Comparison of ENCODE assay signal across 8 mouse cellular contexts in genomic region chr2:170511073-170511891, GRCm38 (mm10). TPM values are rescaled to one million over a fixed set of nuclear protein-coding genes. Genes with fewer than 3 reads are reported as not detected.
DNase-seq lines count a peak whose midpoint lies in the region; ATAC-seq and TF ChIP-seq lines count a peak whose summit lies in the region.

No protein-coding gene starts in this region.

- H3K27me3 ChIP-seq in embryonic facial prominence, embryonic 13.5 days: no peaks in the 10 kb centered on the region
- H3K27me3 ChIP-seq in limb, embryonic 14.5 days (ENCODE audit: control insufficient read depth, insufficient read depth, low read length): no peaks in the 10 kb centered on the region
- no peaks in the 10 kb centered on the region for H3K27me3 ChIP-seq in midbrain, postnatal 0 days (ENCODE audit: insufficient read depth, low read length)

- H3K4me3 ChIP-seq in embryonic facial prominence, embryonic 13.5 days: peak overlapping the region; percentile 96
- H3K4me3 ChIP-seq in limb, embryonic 14.5 days (replicated peaks; ENCODE audit: low read length): peak overlapping the region; percentile 96
- H3K4me3 ChIP-seq in midbrain, postnatal 0 days (ENCODE audit: low read depth, low read length): peak overlapping the region; percentile 97

- 0 out of 2 replicates have a peak, but pooled peaks have one; percentile 10 for TF ChIP-seq POLR2A in limb, embryonic 14.5 days (IDR thresholded peaks at IDR 0.05; ENCODE audit: borderline replicate concordance, extremely low read depth, insufficient read depth, insufficient read length)

- H3K27ac ChIP-seq in embryonic facial prominence, embryonic 13.5 days: peak overlapping the region; percentile 78
- H3K27ac ChIP-seq in limb, embryonic 14.5 days (replicated peaks; ENCODE audit: low read depth, low read length): peak overlapping the region; percentile 87
- H3K27ac ChIP-seq in midbrain, postnatal 0 days (ENCODE audit: low read depth, low read length): peak overlapping the region; percentile 84

- no peaks in the 10 kb centered on the region for H3K9me3 ChIP-seq in embryonic facial prominence, embryonic 13.5 days
- H3K9me3 ChIP-seq in limb, embryonic 14.5 days (ENCODE audit: control insufficient read depth, low read length): no peaks in the 10 kb centered on the region
- no peaks in the 10 kb centered on the region for H3K9me3 ChIP-seq in midbrain, postnatal 0 days (ENCODE audit: low read length)

- peak; percentile 95 for DNase-seq in 3134 (ENCODE audit: extremely low read depth, insufficient read length, low spot score)
- DNase-seq in adrenal gland, postnatal 36 days: peak; percentile 91 to 94
- DNase-seq in heart, adult 8-10 months (ENCODE audit: low spot score): peak; percentile 93
- DNase-seq in kidney, adult 9 months: peak; percentile 97
- DNase-seq in limb, embryonic 14.5 days (ENCODE audit: low spot score): peak; percentile 92
- DNase-seq in midbrain, postnatal 0 days (ENCODE audit: low spot score): peak; percentile 90
- peak; percentile 77 to 83 for DNase-seq in spleen, postnatal 14 days (ENCODE audit: low spot score in 2 of 2)

- H3K9ac ChIP-seq in embryonic facial prominence, embryonic 13.5 days: peak overlapping the region; percentile 94
- H3K9ac ChIP-seq in limb, embryonic 14.5 days (ENCODE audit: low read depth, low read length, severe bottlenecking): peak overlapping the region; percentile 88
- H3K9ac ChIP-seq in midbrain, postnatal 0 days (replicated peaks; ENCODE audit: low read length, poor library complexity, severe bottlenecking): peak overlapping the region; percentile 94

- H3K4me2 ChIP-seq in embryonic facial prominence, embryonic 13.5 days: peak overlapping the region; percentile 63
- H3K4me2 ChIP-seq in limb, embryonic 14.5 days (replicated peaks; ENCODE audit: low read depth, low read length, severe bottlenecking): peak overlapping the region; percentile 60
- H3K4me2 ChIP-seq in midbrain, postnatal 0 days (ENCODE audit: low read depth, low read length, poor library complexity, severe bottlenecking): peak overlapping the region; percentile 64

- peak; percentile 98 for TF ChIP-seq CTCF in midbrain, postnatal 0 days (IDR thresholded peaks at IDR 0.05)

- under 1% methylated on average over 61 of the region's 69 CpGs for WGBS in embryonic facial prominence, embryonic 13.5 days
- WGBS in limb, embryonic 14.5 days: under 1% methylated on average over 51 of the region's 69 CpGs
- 1% methylated on average over 68 of the region's 69 CpGs for WGBS in midbrain, postnatal 0 days

- H3K36me3 ChIP-seq in embryonic facial prominence, embryonic 13.5 days: peaks cover 8% of the 10 kb centered on the region
- H3K36me3 ChIP-seq in limb, embryonic 14.5 days (ENCODE audit: control insufficient read depth, insufficient read depth, low read length): peaks cover 6% of the 10 kb centered on the region
- no peaks in the 10 kb centered on the region for H3K36me3 ChIP-seq in midbrain, postnatal 0 days (ENCODE audit: insufficient read depth, low read length)

- ATAC-seq in embryonic facial prominence, embryonic 13.5 days (ENCODE audit: insufficient number of reproducible peaks, insufficient read depth, low FRiP score, low TSS enrichment, low read depth): peak; percentile 57; the same call in 1 of the 2 replicates
- peak; percentile 82 for ATAC-seq in limb, embryonic 14.5 days (ENCODE audit: low FRiP score, low read depth)
- ATAC-seq in midbrain, postnatal 0 days (ENCODE audit: low FRiP score): peak; percentile 67

- H3K4me1 ChIP-seq in embryonic facial prominence, embryonic 13.5 days: peaks cover 35% of the 10 kb centered on the region
- H3K4me1 ChIP-seq in limb, embryonic 14.5 days (ENCODE audit: control insufficient read depth, insufficient read depth, low read length): peaks cover 9% of the 10 kb centered on the region
- peaks cover 4% of the 10 kb centered on the region for H3K4me1 ChIP-seq in midbrain, postnatal 0 days (ENCODE audit: insufficient read depth, low read length)

RNA-seq across cellular contexts. Expression of gene Cyp24a1, which starts 14.3 kb away (rescaled TPM):
- not detected for total RNA-seq in adrenal gland, postnatal 36 days (2021)
- polyA plus RNA-seq in embryonic facial prominence, embryonic 13.5 days (2015; fragmentation: Nextera tagmentation; extraction: Ambion mirVana): not detected in 2 replicates
- total RNA-seq in heart, adult 8-10 months (2022): not detected
- 0.03 TPM in 2 replicates for polyA plus RNA-seq in limb, embryonic 14.5 days (2012; rRNA removed)
- polyA plus RNA-seq in limb, embryonic 14.5 days (2014; fragmentation: Nextera tagmentation; extraction: Ambion mirVana): not detected in 2 replicates
- total RNA-seq in midbrain, postnatal 0 days (2014; rRNA removed): 0.14 TPM in 1 of 2 replicates, not detected in the other
- polyA plus RNA-seq in midbrain, postnatal 0 days (2015; fragmentation: Nextera tagmentation; extraction: Ambion mirVana): 0.09 and 0.23 TPM in 2 replicates

RNA-seq across cellular contexts. Expression of gene Pfdn4, which starts 15.1 kb away (rescaled TPM):
- 10 to 100 TPM; 19.6 to 23.9 TPM for total RNA-seq in adrenal gland, postnatal 36 days (2021)
- 90.0 and 93.0 TPM in 2 replicates for polyA plus RNA-seq in embryonic facial prominence, embryonic 13.5 days (2015; fragmentation: Nextera tagmentation; extraction: Ambion mirVana)
- 10 to 100 TPM in 2 of 4 experiments, 1 to 10 TPM in 2; 9.4 to 12.6 (median 10.9) TPM for total RNA-seq in heart, adult 8-10 months (2022)
- 29.5 and 45.0 TPM in 2 replicates for polyA plus RNA-seq in limb, embryonic 14.5 days (2012; rRNA removed)
- polyA plus RNA-seq in limb, embryonic 14.5 days (2014; fragmentation: Nextera tagmentation; extraction: Ambion mirVana): 77.0 and 82.6 TPM in 2 replicates
- 94.1 and 161 TPM in 2 replicates for total RNA-seq in midbrain, postnatal 0 days (2014; rRNA removed)
- polyA plus RNA-seq in midbrain, postnatal 0 days (2015; fragmentation: Nextera tagmentation; extraction: Ambion mirVana): 147 and 157 TPM in 2 replicates

Comparison
In these comparisons a context has a peak if more than half of its experiments do, and no peak if none do; other contexts are left out.
1. Peak in every context shown above with its lines: DNase-seq, ATAC-seq, H3K4me3 ChIP-seq and H3K27ac ChIP-seq.